In the genomic region with DNA sequence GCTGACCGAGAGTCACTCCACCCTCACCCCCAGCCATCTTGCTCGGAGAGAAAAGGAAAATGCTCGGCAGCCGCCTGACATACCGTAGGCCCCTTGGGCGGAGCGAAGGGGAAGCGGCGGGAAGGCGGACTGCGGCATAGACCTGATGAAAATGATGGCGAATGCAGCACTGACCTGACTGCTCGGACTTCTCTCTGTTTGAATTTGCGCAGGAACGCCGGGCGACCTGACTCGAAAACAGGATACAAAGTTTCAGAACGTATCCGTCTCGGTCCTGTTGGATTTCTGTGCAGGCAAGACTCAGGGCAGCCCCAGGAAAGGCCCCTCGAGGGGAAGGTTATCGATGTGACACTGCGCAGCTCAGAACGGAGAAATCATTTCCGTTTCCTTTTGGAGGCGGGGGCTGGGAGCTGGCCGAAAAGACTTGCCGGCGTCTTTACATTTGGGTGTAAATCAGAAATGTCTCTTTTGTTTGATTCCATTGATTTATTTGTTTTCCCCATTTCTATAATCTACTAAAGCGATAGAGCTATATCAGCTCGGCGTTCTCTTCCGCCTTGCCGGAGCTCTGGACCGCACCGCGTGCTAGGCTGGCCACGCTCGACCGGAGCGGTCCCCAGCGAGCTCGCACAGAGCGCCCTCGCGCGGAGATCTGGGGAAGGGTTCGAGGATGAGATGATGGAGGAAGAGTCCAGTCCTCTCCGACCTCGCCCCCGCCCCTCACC, we compare ENCODE assay signal across 8 mouse cellular contexts. TPM values are rescaled to one million over a fixed set of nuclear protein-coding genes. Genes with fewer than 3 reads are reported as not detected.
DNase-seq lines count a peak whose midpoint lies in the region; ATAC-seq and TF ChIP-seq lines count a peak whose summit lies in the region.

A gene (minus strand): TSS at position 266 of the 725 bp plus-strand sequence.

- H3K9ac ChIP-seq in heart, embryonic 11.5 days (ENCODE audit: low read depth, low read length), result peak within 1 kb of the TSS; percentile 85
- H3K9ac ChIP-seq in kidney, embryonic 16.5 days (replicated peaks; ENCODE audit: low read length), result peak within 1 kb of the TSS; percentile 86
- peak within 1 kb of the TSS; percentile 89 for H3K9ac ChIP-seq in liver, adult 2 months (ENCODE audit: low read depth, low read length)

- peak within 1 kb of the TSS; percentile 74 for H3K4me2 ChIP-seq in heart, embryonic 11.5 days
- H3K4me2 ChIP-seq in kidney, embryonic 16.5 days (replicated peaks; ENCODE audit: low read depth, low read length), result peak within 1 kb of the TSS; percentile 75
- peak within 1 kb of the TSS; percentile 66 for H3K4me2 ChIP-seq in myocyte (ENCODE audit: low read depth)

- WGBS in heart, embryonic 11.5 days (ENCODE audit: insufficient replicate concordance), result under 1% methylated on average over 52 of the region's 52 CpGs
- under 1% methylated on average over 51 of the region's 52 CpGs for WGBS in kidney, embryonic 16.5 days
- WGBS in liver, adult 2 months, result under 1% methylated on average over 52 of the region's 52 CpGs

- H3K4me1 ChIP-seq in heart, embryonic 11.5 days (ENCODE audit: control insufficient read depth, insufficient read depth, low read length), result no peaks in the 10 kb centered on the region
- H3K4me1 ChIP-seq in kidney, embryonic 16.5 days (ENCODE audit: insufficient read depth, low read length), result 0 out of 2 replicates have a peak, but pooled peaks cover 3% of the 10 kb centered on the region
- peaks cover 3% of the 10 kb centered on the region; the same call in 1 of the 2 replicates for H3K4me1 ChIP-seq in liver, adult 2 months (ENCODE audit: control insufficient read depth, insufficient read depth, low read length)

- no peaks in the 10 kb centered on the region for H3K9me3 ChIP-seq in heart, embryonic 11.5 days (replicated peaks; ENCODE audit: control insufficient read depth, low read length)
- H3K9me3 ChIP-seq in kidney, embryonic 16.5 days (ENCODE audit: low read length), result no peaks in the 10 kb centered on the region

- DNase-seq in A20 (ENCODE audit: low read depth, low spot score), result peak; percentile 91
- DNase-seq in brain, adult 2 months (ENCODE audit: low read depth, low spot score), result peak; percentile 93
- DNase-seq in liver, adult 2 months (ENCODE audit: extremely low read depth, low read depth, low spot score), result peak; percentile 71
- peak; percentile 89 for DNase-seq in splenic B cell, adult 2 months (ENCODE audit: low read depth, low spot score)

- peaks cover 6% of the 10 kb centered on the region; the same call in 1 of the 2 replicates for H3K36me3 ChIP-seq in heart, embryonic 11.5 days (ENCODE audit: control insufficient read depth, insufficient read depth, low read length)
- peaks cover 18% of the 10 kb centered on the region for H3K36me3 ChIP-seq in kidney, embryonic 16.5 days (ENCODE audit: insufficient read depth, low read length)
- H3K36me3 ChIP-seq in liver, adult 2 months (ENCODE audit: control insufficient read depth, insufficient read depth, low read length), result peaks cover 10% of the 10 kb centered on the region; the same call in 1 of the 2 replicates
- H3K36me3 ChIP-seq in myocyte (ENCODE audit: control insufficient read depth, insufficient read depth), result peaks cover 12% of the 10 kb centered on the region
- peaks cover 6% of the 10 kb centered on the region; the same call in 1 of the 2 replicates for H3K36me3 ChIP-seq in splenic B cell, adult 2 months (ENCODE audit: control insufficient read depth, insufficient read depth, low read length, poor library complexity, severe bottlenecking)

- peak; percentile 96 for ATAC-seq in erythroblast, adult 5-6 weeks (replicated peaks; ENCODE audit: low FRiP score, poor library complexity, severe bottlenecking)
- ATAC-seq in heart, embryonic 11.5 days (replicated peaks; ENCODE audit: insufficient number of reproducible peaks, low FRiP score, low TSS enrichment), result peak; percentile 92
- peak; percentile 95 for ATAC-seq in kidney, embryonic 16.5 days (ENCODE audit: low FRiP score, low TSS enrichment)

- TF ChIP-seq CTCF in liver, adult 2 months (IDR thresholded peaks at IDR 0.05; ENCODE audit: low read depth, low read length), result peak; percentile 78

- H3K27ac ChIP-seq in heart, embryonic 11.5 days (ENCODE audit: low read depth, low read length), result peak within 1 kb of the TSS; percentile 70
- peak within 1 kb of the TSS; percentile 82 for H3K27ac ChIP-seq in kidney, embryonic 16.5 days (ENCODE audit: low read length)
- peak within 1 kb of the TSS; percentile 95 for H3K27ac ChIP-seq in liver, adult 2 months (replicated peaks; ENCODE audit: insufficient read depth, low read depth, low read length)

- TF ChIP-seq POLR2A in liver, adult 2 months (IDR thresholded peaks at IDR 0.05; ENCODE audit: extremely low read depth, insufficient read depth, low read length), result no peak
- peak; percentile 78 for TF ChIP-seq POLR2A in myocyte (IDR thresholded peaks at IDR 0.05; ENCODE audit: insufficient read length, low read depth)

- H3K79me2 ChIP-seq in liver, adult 2 months (ENCODE audit: control insufficient read depth, insufficient read depth, low read length), result no peaks in the 10 kb centered on the region
- H3K79me2 ChIP-seq in myocyte (ENCODE audit: control insufficient read depth, insufficient read depth), result peaks cover 32% of the 10 kb centered on the region

- H3K4me3 ChIP-seq in heart, embryonic 11.5 days (ENCODE audit: low read depth, low read length), result peak within 1 kb of the TSS; percentile 80
- peak within 1 kb of the TSS; percentile 90 for H3K4me3 ChIP-seq in kidney, embryonic 16.5 days (ENCODE audit: low read length)
- peak within 1 kb of the TSS; percentile 100 for H3K4me3 ChIP-seq in liver, adult 2 months (ENCODE audit: insufficient read depth, low read depth, low read length)
- H3K4me3 ChIP-seq in myocyte, result peak within 1 kb of the TSS; percentile 81

- H3ac ChIP-seq in myocyte (ENCODE audit: control insufficient read depth, insufficient read length), result peak within 1 kb of the TSS; percentile 18

- H3K27me3 ChIP-seq in heart, embryonic 11.5 days (ENCODE audit: control insufficient read depth, insufficient read depth, low read length), result no peaks in the 10 kb centered on the region
- no peaks in the 10 kb centered on the region for H3K27me3 ChIP-seq in kidney, embryonic 16.5 days (ENCODE audit: insufficient read depth, low read length)
- no peaks in the 10 kb centered on the region for H3K27me3 ChIP-seq in liver, adult 2 months (ENCODE audit: control insufficient read depth, insufficient read depth, low read length)
- H3K27me3 ChIP-seq in myocyte (ENCODE audit: control insufficient read depth, insufficient read depth, insufficient read length), result no peaks in the 10 kb centered on the region
- H3K27me3 ChIP-seq in splenic B cell, adult 2 months (ENCODE audit: control insufficient read depth, insufficient read depth, low read length, poor library complexity, severe bottlenecking), result no peaks in the 10 kb centered on the region

TF ChIP-seq in myocyte, 11 proteins besides CTCF, POLR2A, EP300 and RAD21:
- TF ChIP-seq CEBPB (IDR thresholded peaks at IDR 0.05; ENCODE audit: insufficient read depth, poor library complexity, severe bottlenecking), result no peak
- TF ChIP-seq MYOG (IDR thresholded peaks at IDR 0.05; ENCODE audit: control insufficient read depth in 1 of 3, insufficient read depth in 1 of 3, insufficient read length in 2 of 3, low read depth in 2 of 3), result no peak
- no peak for TF ChIP-seq USF1 (IDR thresholded peaks at IDR 0.05; ENCODE audit: low read depth)
- TF ChIP-seq TCF3 (IDR thresholded peaks at IDR 0.05; ENCODE audit: insufficient read length, low read depth), result no peak
- TF ChIP-seq MYOD1 (IDR thresholded peaks at IDR 0.05; ENCODE audit: control insufficient read depth in 1 of 3, insufficient read length in 2 of 3, low read depth in 2 of 3), result no peak
- TF ChIP-seq SRF (IDR thresholded peaks at IDR 0.05; ENCODE audit: control insufficient read depth, insufficient read length, low read depth), result no peak
- TF ChIP-seq TCF12 (IDR thresholded peaks at IDR 0.05; ENCODE audit: insufficient read depth, poor library complexity, severe bottlenecking), result no peak
- peak; percentile 70 for TF ChIP-seq POLR2AphosphoS2 (IDR thresholded peaks at IDR 0.05; ENCODE audit: insufficient read length, low read depth)
- no peak for TF ChIP-seq E2F4 (IDR thresholded peaks at IDR 0.05; ENCODE audit: insufficient read depth)
- no peak for TF ChIP-seq REST (IDR thresholded peaks at IDR 0.05; ENCODE audit: insufficient read depth, insufficient read length)
- TF ChIP-seq MAX (IDR thresholded peaks at IDR 0.05; ENCODE audit: low read depth), result peak; percentile 88

RNA-seq across cellular contexts. Expression of the gene that starts here (rescaled TPM):
- total RNA-seq in erythroblast, adult 5-6 weeks (2015; ENCODE audit: low replicate concordance), result 50.3 and 58.3 TPM in 2 replicates
- total RNA-seq in erythroblast, adult 5-6 weeks (2017; ENCODE audit: low replicate concordance), result 42.2 and 45.9 TPM in 2 replicates
- polyA plus RNA-seq in heart, embryonic 11.5 days (2014; fragmentation: Nextera tagmentation; extraction: Ambion mirVana), result 70.9 and 74.7 TPM in 2 replicates
- polyA plus RNA-seq in kidney, embryonic 16.5 days (2015; fragmentation: Nextera tagmentation; extraction: Ambion mirVana), result 77.0 and 85.6 TPM in 2 replicates
- 93.1 and 103 TPM in 2 replicates for total RNA-seq in liver, adult 2 months (2014; rRNA removed)
- 42.7 and 43.7 TPM in 2 replicates for polyA plus RNA-seq in liver, adult 2 months (2012; rRNA removed)
- 53.8 TPM for polyA plus RNA-seq in myocyte (2012; fragmentation: generic; extraction: Trizol)

Comparison
In these comparisons a context has a peak if more than half of its experiments do, and no peak if none do; other contexts are left out.
1. Peak in every context shown above with its lines: DNase-seq, ATAC-seq, H3K4me3 ChIP-seq and H3K27ac ChIP-seq.